Mouse (Mus musculus) gastrocnemius, postnatal 14 days (tissue): ENCODE data around the gene Gm10037. TPM values are rescaled to one million over a fixed set of nuclear protein-coding genes. Genes with fewer than 3 reads are reported as not detected.
"Not testable (repeated sequence)": the region's sequence is repeated elsewhere in the genome, so short reads cannot be mapped to it uniquely, and the experiment has no call there.

Experiments
- DNase-seq: peaks from one replicate; pipeline ENCODE4 v3.0.0; 2021; ENCODE audit warnings: mixed read lengths
- intact Hi-C: fragments of 180-260 bp; cut with DNase I; formaldehyde crosslinking; loops from one replicate; pipeline ENCODE4 v1.15.1; 2025; ENCODE audit warnings: low total_unique reads
- total RNA-seq, 2 experiments: library from RNA; stranded (reverse); gene quantifications; 2 replicates each; pipeline ENCODE4 v1.2.3; 2021

Gm10037 gene
- total RNA-seq, 2 experiments from 2014 or later, result 0.43 TPM; not detected in 1

DNA sequence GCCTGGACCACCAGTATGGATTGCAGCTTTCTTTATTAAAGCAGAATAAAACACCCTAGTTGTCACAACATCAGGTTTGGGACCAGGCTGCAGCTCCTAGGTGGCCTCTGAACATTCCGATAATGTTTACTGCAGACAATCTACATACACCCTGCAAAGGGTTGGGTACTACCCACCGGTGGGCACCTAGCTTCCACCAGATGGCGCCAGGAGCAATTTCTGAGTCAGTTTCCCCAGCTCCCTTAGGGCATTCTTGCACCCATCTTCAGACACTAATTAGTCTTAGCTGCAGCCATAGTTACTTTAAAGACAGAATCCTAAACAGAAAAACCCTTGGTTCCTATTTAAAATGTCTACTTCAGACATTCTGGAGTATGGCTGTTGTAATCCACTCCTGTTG, 37.0 kb downstream of the Gm10037 start:
- no peak for DNase-seq
- intact Hi-C loops, result no loop called here

DNA sequence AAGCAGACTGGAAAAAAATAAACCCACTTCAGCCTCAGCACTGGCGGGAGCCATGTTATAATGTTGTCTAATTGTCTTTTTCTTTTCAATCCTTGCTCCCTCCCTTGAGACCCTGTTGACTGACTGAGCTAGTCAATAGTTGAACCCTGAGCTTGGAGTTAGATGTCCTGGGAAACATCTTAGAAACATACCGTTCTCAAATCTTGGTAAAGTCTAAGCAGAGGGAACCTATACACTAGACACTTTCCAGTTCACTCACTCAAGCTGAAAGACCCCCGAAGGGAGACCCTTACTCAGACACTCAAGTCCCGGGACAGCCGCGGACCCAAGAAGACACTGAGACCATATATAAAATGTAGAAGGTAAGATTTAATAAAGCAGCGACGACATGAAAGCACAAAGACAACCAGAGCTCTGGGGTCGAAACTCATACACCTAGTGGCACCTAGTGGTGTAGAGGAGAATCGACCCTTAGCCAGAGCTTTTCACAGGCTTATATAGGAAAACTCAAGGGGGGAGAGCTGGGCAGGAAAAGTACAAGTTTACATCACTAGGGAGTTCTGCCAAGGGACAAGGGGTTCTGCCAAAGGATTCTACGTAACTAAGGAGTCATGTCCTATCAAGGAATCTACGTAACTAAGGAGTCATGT, 45.3 kb downstream of the Gm10037 start:
- intact Hi-C loops, DNase-seq: not testable (repeated sequence)

DNA sequence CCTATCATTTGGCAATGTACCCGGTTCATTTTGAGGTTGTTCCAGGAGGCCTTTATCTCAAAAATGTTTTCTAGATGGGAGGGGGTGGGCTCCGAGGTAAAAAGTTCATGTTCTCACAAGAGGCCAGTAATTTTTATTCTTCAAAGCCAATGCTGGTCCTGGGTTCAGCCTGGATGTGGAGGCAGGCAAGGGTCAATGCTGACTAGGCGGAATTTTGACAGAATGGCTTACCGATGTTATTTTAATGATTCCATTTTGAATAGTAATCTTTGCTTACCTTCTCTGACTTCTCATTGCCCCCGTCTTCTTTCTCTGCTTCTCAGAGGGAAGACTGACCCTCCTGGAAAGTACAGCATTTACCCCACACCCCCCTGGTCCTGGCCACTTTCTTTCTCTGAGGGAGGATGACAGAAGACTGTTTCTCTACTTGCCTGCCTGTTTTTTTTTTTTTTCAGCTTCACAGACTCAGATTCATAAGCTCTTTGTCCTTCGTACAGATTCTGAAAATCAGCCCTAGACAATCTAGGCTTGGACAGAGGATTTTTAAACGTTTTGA, 45.9 kb downstream of the Gm10037 start:
- DNase-seq, result no peak
- intact Hi-C loops, result no loop called here

DNA sequence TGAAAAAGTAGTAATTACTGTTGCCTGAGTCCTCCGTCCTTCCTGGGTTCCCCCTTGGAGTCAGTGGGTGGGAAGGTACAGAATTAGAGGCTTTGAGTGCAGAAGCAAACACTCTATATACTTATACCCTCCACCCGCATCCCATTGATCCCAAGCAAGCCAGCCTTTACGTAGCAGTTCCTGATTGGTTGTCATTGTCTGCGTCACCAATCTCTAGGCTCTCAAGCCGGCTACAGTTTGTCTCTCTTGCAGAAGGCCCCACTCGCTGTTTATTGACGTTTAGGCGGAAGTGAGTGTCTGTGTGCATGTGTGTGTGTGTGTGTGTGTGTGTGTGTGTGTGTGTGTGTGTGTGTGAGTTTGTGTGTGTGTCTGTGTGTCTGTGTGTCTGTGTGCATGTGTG, 53.1 kb downstream of the Gm10037 start:
- no peak for DNase-seq
- intact Hi-C loops, result no loop called here

Other genes with a start within 250 kb of the Gm10037 start
- 1 to 10 TPM; 2.4 to 2.8 TPM for gene Zfp729b, start 221.4 kb upstream of the Gm10037 start, total RNA-seq
- 1 to 10 TPM in 1 of 2 experiments, under 1 TPM in 1; 0.72 to 1.2 TPM for gene Gm49345, start 193.3 kb upstream of the Gm10037 start, total RNA-seq
- gene Zfp729a, start 193.3 kb upstream of the Gm10037 start, total RNA-seq, result 1 to 10 TPM; 2.5 to 2.6 TPM
- gene Zfp738, start 144.0 kb upstream of the Gm10037 start, total RNA-seq, result 1 to 10 TPM; 3.6 to 3.9 TPM
- 1 to 10 TPM; 3.8 to 4.8 TPM for gene Zfp65, start 101.9 kb upstream of the Gm10037 start, total RNA-seq
- gene Zfp85, start 75.9 kb upstream of the Gm10037 start, total RNA-seq, result 1 to 10 TPM; 1.4 to 1.9 TPM
- gene Zfp493, start 51.4 kb upstream of the Gm10037 start, total RNA-seq, result 1 to 10 TPM; 1.5 to 2.1 TPM
- gene Zfp273, start 17.4 kb upstream of the Gm10037 start, total RNA-seq, result 1 to 10 TPM in 1 of 2 experiments, under 1 TPM in 1; 0.93 to 1.9 TPM
- not detected for gene BC048507, start 32.2 kb downstream of the Gm10037 start, total RNA-seq